Mouse (Mus musculus): ENCODE measurements around the gene Rufy3. TPM values are rescaled to one million over a fixed set of nuclear protein-coding genes. Genes with fewer than 3 reads are reported as not detected.
"Not testable (repeated sequence)": the region's sequence is repeated elsewhere in the genome, so short reads cannot be mapped to it uniquely, and the experiment has no call there.

Rufy3 gene
- polyA plus RNA-seq, 1 experiment from 2014 or later = 6.8 TPM

DNA sequence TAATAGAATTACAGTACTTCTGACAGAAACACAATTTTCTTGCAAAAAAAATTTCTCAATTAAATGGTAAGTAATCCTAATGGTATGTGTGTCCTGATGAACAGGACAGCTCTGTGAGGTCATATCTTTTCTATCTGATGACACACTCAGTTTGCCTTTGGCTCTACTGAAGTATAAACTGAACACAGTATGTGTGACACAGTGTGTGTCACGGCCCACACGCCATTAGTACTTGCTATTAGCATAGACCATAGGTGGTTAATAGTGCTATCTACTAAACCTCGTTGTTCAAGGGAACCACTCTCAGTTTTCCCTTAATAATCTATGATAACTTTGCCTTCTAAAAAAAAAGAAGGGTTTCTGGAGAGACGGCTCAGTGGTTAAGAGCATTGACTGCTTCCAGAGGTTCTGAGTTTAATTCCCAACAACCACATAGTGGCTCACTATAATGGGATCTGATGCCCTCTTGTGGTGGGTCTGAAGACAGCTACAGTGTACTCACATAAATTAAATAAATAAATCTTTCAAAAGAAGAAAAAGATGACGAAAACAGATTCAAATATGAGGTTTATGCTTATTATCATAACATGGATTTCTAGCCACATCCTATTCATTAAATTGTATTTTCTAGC, 22.1 kb upstream of the Rufy3 start:
- WGBS (ENCODE audit: insufficient replicate concordance) = 52% methylated on average over 5 of the region's 5 CpGs
- Histone ChIP-seq H3K9me3 (ENCODE audit: low read length) (no peaks in the 10 kb centered on the region), H3K4me1 (ENCODE audit: insufficient read depth) (no peaks in the 10 kb centered on the region), H3K4me3 (ENCODE audit: low read depth, low read length) (no peak overlapping the region), H3K36me3 (replicated peaks; ENCODE audit: insufficient read depth, low read length) (no peaks in the 10 kb centered on the region), H3K27ac (ENCODE audit: low read depth) (no peak overlapping the region), H3K27me3 (ENCODE audit: insufficient read depth, low read length) (no peaks in the 10 kb centered on the region), H3K9ac (replicated peaks) (no peak overlapping the region), H3K4me2 (ENCODE audit: low read depth, low read length) (no peak overlapping the region)
- no peak for TF ChIP-seq EP300 (IDR thresholded peaks at IDR 0.05; ENCODE audit: low read depth)
- TF ChIP-seq CTCF (IDR thresholded peaks at IDR 0.05; ENCODE audit: low read depth) = peak; percentile 70
- ATAC-seq (0 out of 2 replicates have a peak, but pooled peaks have one; percentile 63), DNase-seq (no peak)

- H3K9ac ChIP-seq (replicated peaks); DNase-seq; H3K4me1 ChIP-seq (ENCODE audit: insufficient read depth); H3K4me2 ChIP-seq (ENCODE audit: low read depth, low read length); H3K4me3 ChIP-seq (ENCODE audit: low read depth, low read length); H3K9me3 ChIP-seq (ENCODE audit: low read length); H3K27ac ChIP-seq (ENCODE audit: low read depth); H3K36me3 ChIP-seq (replicated peaks; ENCODE audit: insufficient read depth, low read length); ATAC-seq; H3K27me3 ChIP-seq (ENCODE audit: insufficient read depth, low read length): not testable (repeated sequence)
- 69% methylated on average over 1 of the region's 1 CpGs for WGBS (ENCODE audit: insufficient replicate concordance)
These were observed 20.4 kb upstream of the Rufy3 start for GRCm38 (mm10) chr5:88544411-88544810.

- TF ChIP-seq EP300 (IDR thresholded peaks at IDR 0.05; ENCODE audit: low read depth) = no peak
- TF ChIP-seq CTCF (IDR thresholded peaks at IDR 0.05; ENCODE audit: low read depth) = no peak
- Histone ChIP-seq H3K4me2 (ENCODE audit: low read depth, low read length) (no peak overlapping the region), H3K4me1 (ENCODE audit: insufficient read depth) (no peaks in the 10 kb centered on the region), H3K4me3 (ENCODE audit: low read depth, low read length) (no peak overlapping the region), H3K27ac (ENCODE audit: low read depth) (no peak overlapping the region), H3K27me3 (ENCODE audit: insufficient read depth, low read length) (no peaks in the 10 kb centered on the region), H3K36me3 (replicated peaks; ENCODE audit: insufficient read depth, low read length) (no peaks in the 10 kb centered on the region), H3K9me3 (ENCODE audit: low read length) (no peaks in the 10 kb centered on the region), H3K9ac (replicated peaks) (no peak overlapping the region)
- DNase-seq = no peak
- no peak for ATAC-seq
- 89% methylated on average over 7 of the region's 7 CpGs for WGBS (ENCODE audit: insufficient replicate concordance)
These were observed 19.3 kb upstream of the Rufy3 start for GRCm38 (mm10) chr5:88545536-88545935.

DNA sequence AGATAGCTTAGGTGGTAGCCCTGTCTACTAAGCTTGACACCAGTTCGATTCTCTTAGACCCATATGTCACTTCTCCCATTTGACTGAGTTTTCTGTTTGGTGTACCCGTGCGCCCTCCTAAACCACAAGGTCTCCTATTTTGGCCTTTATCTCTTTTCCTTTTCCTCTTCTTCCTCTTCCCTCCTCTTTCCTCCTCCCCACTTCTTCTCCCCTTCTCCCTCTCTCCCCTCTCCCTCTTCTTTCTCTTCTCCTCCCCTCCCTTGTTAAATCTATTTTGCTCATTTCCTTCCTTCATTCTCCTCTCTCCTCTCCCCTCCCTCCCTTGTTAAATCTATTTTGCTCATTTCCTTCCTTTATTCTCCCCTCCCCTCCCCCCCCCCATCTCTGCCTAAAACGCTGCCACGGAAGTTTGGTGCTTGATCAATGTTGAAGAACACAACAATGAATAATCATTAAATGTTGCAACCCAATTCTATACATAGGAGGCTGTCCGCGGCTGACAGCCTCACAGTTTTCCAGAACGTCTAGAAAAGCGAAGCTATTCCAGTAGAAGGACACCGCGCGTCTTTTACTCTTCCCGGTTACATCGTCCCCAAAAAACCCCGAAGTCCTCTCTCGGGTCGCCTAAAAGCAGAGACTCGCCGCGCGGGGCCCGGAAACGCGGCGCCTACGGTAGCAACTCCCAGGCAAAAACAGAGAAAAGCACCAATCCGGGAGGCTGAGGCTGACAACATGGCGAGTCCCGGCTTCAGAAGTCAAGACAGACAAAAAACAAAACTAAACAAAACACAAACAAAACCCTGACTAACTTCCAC, 11.4 kb upstream of the Rufy3 start:
- WGBS (ENCODE audit: insufficient replicate concordance) = 3% methylated on average over 29 of the region's 29 CpGs

DNA sequence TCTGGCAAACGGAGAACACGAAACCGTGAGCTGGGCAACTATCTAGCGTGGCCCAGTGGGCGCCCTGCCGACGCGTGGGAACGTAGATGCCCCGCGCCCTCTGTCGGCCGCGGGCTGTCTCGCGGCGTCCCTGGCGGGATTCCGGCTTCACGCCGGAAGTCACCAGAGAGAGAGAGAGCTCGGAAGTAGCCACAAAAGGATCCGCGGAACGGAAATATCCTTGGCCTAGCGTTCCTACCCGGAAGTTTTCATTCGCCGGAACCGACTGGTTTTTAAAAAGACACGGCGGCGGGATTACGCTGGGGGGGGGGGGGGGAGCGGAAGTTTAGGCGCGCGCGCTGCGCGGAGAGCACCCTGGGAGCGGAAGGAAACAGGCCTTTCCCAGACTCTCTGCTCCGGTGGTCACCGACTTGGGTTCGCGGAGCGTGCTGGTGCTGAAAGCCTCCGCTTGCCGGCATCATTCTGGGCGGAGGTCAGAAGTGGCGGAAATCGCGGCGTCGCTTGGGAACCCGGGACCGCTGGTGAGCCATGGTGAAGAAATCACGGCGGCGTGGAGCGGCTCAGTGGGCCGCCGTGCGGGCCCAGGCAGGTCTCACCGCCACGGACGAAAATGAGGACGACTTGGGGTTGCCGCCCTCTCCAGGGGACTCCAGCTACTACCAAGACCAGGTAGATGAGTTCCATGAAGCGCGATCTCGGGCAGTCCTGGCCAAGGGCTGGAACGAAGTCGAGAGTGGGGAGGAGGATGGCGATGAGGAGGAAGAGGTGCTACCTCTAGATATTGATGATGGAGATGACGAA, 10.6 kb upstream of the Rufy3 start, which contains the start of gene Utp3:
TSS of gene Utp3 (plus strand) at position 377 of the 801 bp plus-strand sequence.
- Histone ChIP-seq H3K36me3 (replicated peaks; ENCODE audit: insufficient read depth, low read length) (no peaks in the 10 kb centered on the region), H3K4me1 (ENCODE audit: insufficient read depth) (peaks cover 13% of the 10 kb centered on the region), H3K27ac (ENCODE audit: low read depth) (peak within 1 kb of the TSS; percentile 96), H3K4me3 (ENCODE audit: low read depth, low read length) (peak within 1 kb of the TSS; percentile 97), H3K27me3 (ENCODE audit: insufficient read depth, low read length) (no peaks in the 10 kb centered on the region), H3K9me3 (ENCODE audit: low read length) (no peaks in the 10 kb centered on the region), H3K9ac (replicated peaks) (peak within 1 kb of the TSS; percentile 86), H3K4me2 (ENCODE audit: low read depth, low read length) (peak within 1 kb of the TSS; percentile 92)
- under 1% methylated on average over 74 of the region's 76 CpGs for WGBS (ENCODE audit: insufficient replicate concordance)
- ATAC-seq (peak; percentile 95), DNase-seq (peak; percentile 97)
- TF ChIP-seq CTCF (IDR thresholded peaks at IDR 0.05; ENCODE audit: low read depth) = peak; percentile 96
- peak; percentile 72 for TF ChIP-seq EP300 (IDR thresholded peaks at IDR 0.05; ENCODE audit: low read depth)

More for the DNA sequence above, 11.4 kb upstream of the Rufy3 start:
- Histone ChIP-seq H3K27me3 (ENCODE audit: insufficient read depth, low read length) (no peaks in the 10 kb centered on the region), H3K27ac (ENCODE audit: low read depth) (peak overlapping the region; percentile 96), H3K36me3 (replicated peaks; ENCODE audit: insufficient read depth, low read length) (no peaks in the 10 kb centered on the region), H3K9ac (replicated peaks) (peak overlapping the region; percentile 75), H3K4me2 (ENCODE audit: low read depth, low read length) (peak overlapping the region; percentile 82), H3K4me1 (ENCODE audit: insufficient read depth) (peaks cover 13% of the 10 kb centered on the region), H3K9me3 (ENCODE audit: low read length) (no peaks in the 10 kb centered on the region), H3K4me3 (ENCODE audit: low read depth, low read length) (peak overlapping the region; percentile 97)
- DNase-seq (no peak), ATAC-seq (peak; percentile 64)
- no peak for TF ChIP-seq CTCF (IDR thresholded peaks at IDR 0.05; ENCODE audit: low read depth)
- TF ChIP-seq EP300 (IDR thresholded peaks at IDR 0.05; ENCODE audit: low read depth) = no peak

DNA sequence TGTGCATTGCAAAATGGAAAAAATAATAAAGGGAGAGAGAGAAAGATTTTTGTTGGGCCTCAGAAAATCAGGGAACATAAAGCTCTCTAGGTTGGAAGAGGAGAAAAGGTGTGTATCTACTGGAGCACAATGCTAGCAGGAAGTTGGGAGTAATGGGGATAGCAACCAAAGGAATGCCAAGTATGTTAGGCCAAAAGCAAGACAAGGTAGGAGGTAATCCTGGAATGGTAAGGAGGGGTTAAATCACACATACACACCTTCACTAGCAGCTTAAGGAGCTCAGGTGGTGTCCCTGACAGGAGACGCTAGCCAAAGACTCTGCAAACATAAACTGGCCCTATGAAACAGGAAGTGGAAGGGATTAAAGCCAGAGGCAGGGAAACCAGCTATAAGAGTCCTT, 5.8 kb upstream of the Rufy3 start:
- DNase-seq = no peak
- Histone ChIP-seq H3K9me3 (ENCODE audit: low read length) (no peaks in the 10 kb centered on the region), H3K27me3 (ENCODE audit: insufficient read depth, low read length) (no peaks in the 10 kb centered on the region), H3K27ac (ENCODE audit: low read depth) (no peak overlapping the region), H3K4me3 (ENCODE audit: low read depth, low read length) (no peak overlapping the region), H3K4me1 (ENCODE audit: insufficient read depth) (peaks cover 13% of the 10 kb centered on the region), H3K36me3 (replicated peaks; ENCODE audit: insufficient read depth, low read length) (no peaks in the 10 kb centered on the region), H3K4me2 (ENCODE audit: low read depth, low read length) (no peak overlapping the region), H3K9ac (replicated peaks) (no peak overlapping the region)
- no peak for ATAC-seq
- 34% methylated on average over 1 of the region's 1 CpGs for WGBS (ENCODE audit: insufficient replicate concordance)
- TF ChIP-seq EP300 (IDR thresholded peaks at IDR 0.05; ENCODE audit: low read depth) = no peak
- no peak for TF ChIP-seq CTCF (IDR thresholded peaks at IDR 0.05; ENCODE audit: low read depth)

Measured in liver, postnatal 0 days (tissue).